Mouse (Mus musculus): ENCODE data around the gene Nfkbid. TPM values are rescaled to one million over a fixed set of nuclear protein-coding genes. Genes with fewer than 3 reads are reported as not detected.
A peak's percentile ranks its signal among the peaks of the same experiment; 100 is the strongest.

The Nfkbid gene
- total and polyA plus RNA-seq, 3 experiments: 144 to 197 (median 161) TPM

GRCm38 (mm10) chr7:30393631-30394030 lies 27.9 kb upstream of the Nfkbid start:
- H3K79me2 ChIP-seq (replicated peaks; ENCODE audit: control insufficient read depth, extremely low read depth, insufficient read depth, poor library complexity, severe bottlenecking): no peaks in the 10 kb centered on the region
- no peaks in the 10 kb centered on the region for H3K9me3 ChIP-seq (replicated peaks; ENCODE audit: low read length)
- no peaks in the 10 kb centered on the region for H3K27me3 ChIP-seq (replicated peaks)
- H3K4me2 ChIP-seq (ENCODE audit: insufficient read depth, low read depth, poor library complexity, severe bottlenecking): no peak overlapping the region
- peaks cover 3 to 21% of the 10 kb centered on the region in 2 experiments; a peak in 3 of 4 replicates for H3K4me1 ChIP-seq (ENCODE audit: control insufficient read depth in 1 of 2, insufficient read depth in 2 of 2)
- in situ Hi-C loops (cut with MboI; ENCODE audit: low pct_ligation_motif_present, low pct_unique_long_range_greater_than_20kb, low sequenced_read_pairs): loop anchor here (5.0 kb wide), 1 partner anchor 34 kb away; no protein-coding TSS in a partner anchor
- dilution Hi-C loops (cut with MboI; ENCODE audit: extremely low pct_ligation_motif_present, extremely low pct_unique_long_range_greater_than_20kb, low sequenced_read_pairs): no loop called here
- peak overlapping the region; percentile 45; the same call in 1 of the 2 replicates for H3K9ac ChIP-seq (ENCODE audit: insufficient read depth, low read depth)
- H3K36me3 ChIP-seq (replicated peaks in 1 of 2; ENCODE audit: control insufficient read depth in 1 of 2, insufficient read depth in 1 of 2, low read length in 1 of 2): peaks cover 0 to 7% of the 10 kb centered on the region in 2 experiments
- no peak for DNase-seq (ENCODE audit: extremely low read depth)
- H3K27ac ChIP-seq (ENCODE audit: insufficient read depth, low read depth): no peak overlapping the region
- TF ChIP-seq ZC3H11A (IDR thresholded peaks at IDR 0.05; ENCODE audit: low read depth, low read length) (no peak), GABPA (IDR thresholded peaks at IDR 0.05; ENCODE audit: insufficient replicate concordance, low read depth, low read length) (no peak), PAX5 (IDR thresholded peaks at IDR 0.05; ENCODE audit: low read length) (no peak), NRF1 (IDR thresholded peaks at IDR 0.05; ENCODE audit: low read depth, low read length) (no peak), JUND (conservative IDR thresholded peaks at IDR 0.05; ENCODE audit: low read depth, low read length) (no peak), TBP (conservative IDR thresholded peaks at IDR 0.05; ENCODE audit: low read depth, low read length) (no peak), E2F4 (IDR thresholded peaks at IDR 0.05; ENCODE audit: insufficient replicate concordance, low read depth, low read length) (no peak), MXI1 (IDR thresholded peaks at IDR 0.05; ENCODE audit: low read depth, low read length) (no peak), MAX (IDR thresholded peaks at IDR 0.05; ENCODE audit: low read length) (no peak), RAD21 (IDR thresholded peaks at IDR 0.05; ENCODE audit: low read depth, low read length) (no peak), ETS1 (conservative IDR thresholded peaks at IDR 0.05; ENCODE audit: low read depth, low read length) (no peak), UBTF (IDR thresholded peaks at IDR 0.05; ENCODE audit: low read depth, low read length) (no peak), IRF4 (IDR thresholded peaks at IDR 0.05; ENCODE audit: low read depth, low read length) (no peak), CTCF (conservative IDR thresholded peaks at IDR 0.05 in 1 of 2, IDR thresholded peaks at IDR 0.05 in 1 of 2; ENCODE audit: low read depth in 2 of 2, low read length in 2 of 2) (no peak), ZKSCAN1 (IDR thresholded peaks at IDR 0.05; ENCODE audit: borderline replicate concordance, low read depth, low read length) (no peak), TCF12 (IDR thresholded peaks at IDR 0.05; ENCODE audit: low read depth, low read length) (no peak), POLR2A (IDR thresholded peaks at IDR 0.05; ENCODE audit: low read depth, low read length) (no peak)
- peak overlapping the region in 1 of 3 experiments; percentile 47 for H3K4me3 ChIP-seq (replicated peaks in 1 of 3; ENCODE audit: low read depth in 2 of 3, low read length in 2 of 3, poor library complexity in 1 of 3)

GRCm38 (mm10) chr7:30394379-30394778 lies 27.2 kb upstream of the Nfkbid start:
- Histone ChIP-seq H3K36me3 (replicated peaks in 1 of 2; ENCODE audit: control insufficient read depth in 1 of 2, insufficient read depth in 1 of 2, low read length in 1 of 2) (peaks cover 0 to 7% of the 10 kb centered on the region in 2 experiments), H3K27me3 (replicated peaks) (no peaks in the 10 kb centered on the region), H3K9me3 (replicated peaks; ENCODE audit: low read length) (no peaks in the 10 kb centered on the region), H3K4me2 (ENCODE audit: insufficient read depth, low read depth, poor library complexity, severe bottlenecking) (peak overlapping the region; percentile 67), H3K4me3 (replicated peaks in 1 of 3; ENCODE audit: low read depth in 2 of 3, low read length in 2 of 3, poor library complexity in 1 of 3) (peak overlapping the region; percentile 7 to 47 (median 37)), H3K9ac (ENCODE audit: insufficient read depth, low read depth) (peak overlapping the region; percentile 45), H3K27ac (ENCODE audit: insufficient read depth, low read depth) (peak overlapping the region; percentile 28), H3K4me1 (ENCODE audit: control insufficient read depth in 1 of 2, insufficient read depth in 2 of 2) (peaks cover 3 to 21% of the 10 kb centered on the region in 2 experiments; a peak in 3 of 4 replicates), H3K79me2 (replicated peaks; ENCODE audit: control insufficient read depth, extremely low read depth, insufficient read depth, poor library complexity, severe bottlenecking) (no peaks in the 10 kb centered on the region)
- dilution Hi-C loops (cut with MboI; ENCODE audit: extremely low pct_ligation_motif_present, extremely low pct_unique_long_range_greater_than_20kb, low sequenced_read_pairs): no loop called here
- DNase-seq (ENCODE audit: extremely low read depth): peak; percentile 78
- in situ Hi-C loops (cut with MboI; ENCODE audit: low pct_ligation_motif_present, low pct_unique_long_range_greater_than_20kb, low sequenced_read_pairs): loop anchor here (5.0 kb wide), 1 partner anchor 33 kb away; no protein-coding TSS in a partner anchor
- TF ChIP-seq CTCF (conservative IDR thresholded peaks at IDR 0.05 in 1 of 2, IDR thresholded peaks at IDR 0.05 in 1 of 2; ENCODE audit: low read depth in 2 of 2, low read length in 2 of 2) (no peak), ELF1 (IDR thresholded peaks at IDR 0.05; ENCODE audit: low read depth, low read length) (peak; percentile 79), MAX (IDR thresholded peaks at IDR 0.05; ENCODE audit: low read length) (no peak), TCF12 (IDR thresholded peaks at IDR 0.05; ENCODE audit: low read depth, low read length) (peak; percentile 56; the same call in 1 of the 2 replicates), RCOR1 (conservative IDR thresholded peaks at IDR 0.05; ENCODE audit: low read depth, low read length) (no peak), POLR2A (IDR thresholded peaks at IDR 0.05; ENCODE audit: low read depth, low read length) (peak; percentile 59), ZKSCAN1 (IDR thresholded peaks at IDR 0.05; ENCODE audit: borderline replicate concordance, low read depth, low read length) (no peak), MXI1 (IDR thresholded peaks at IDR 0.05; ENCODE audit: low read depth, low read length) (peak; percentile 29; the same call in 1 of the 2 replicates), IRF4 (IDR thresholded peaks at IDR 0.05; ENCODE audit: low read depth, low read length) (peak; percentile 68; the same call in 1 of the 2 replicates), NRF1 (IDR thresholded peaks at IDR 0.05; ENCODE audit: low read depth, low read length) (peak; percentile 71), CHD2 (IDR thresholded peaks at IDR 0.05; ENCODE audit: low read length) (no peak), NELFE (IDR thresholded peaks at IDR 0.05; ENCODE audit: low read depth, low read length) (0 out of 2 replicates have a peak, but pooled peaks have one; percentile 15), RAD21 (IDR thresholded peaks at IDR 0.05; ENCODE audit: low read depth, low read length) (no peak), E2F4 (IDR thresholded peaks at IDR 0.05; ENCODE audit: insufficient replicate concordance, low read depth, low read length) (no peak), MAZ (IDR thresholded peaks at IDR 0.05; ENCODE audit: low read depth, low read length) (no peak), TBP (conservative IDR thresholded peaks at IDR 0.05; ENCODE audit: low read depth, low read length) (0 out of 2 replicates have a peak, but pooled peaks have one; percentile 54), USF2 (conservative IDR thresholded peaks at IDR 0.05; ENCODE audit: low read depth, low read length) (no peak), ZMIZ1 (IDR thresholded peaks at IDR 0.05; ENCODE audit: low read depth, low read length) (no peak), HCFC1 (IDR thresholded peaks at IDR 0.05; ENCODE audit: low read depth, low read length) (peak; percentile 46; the same call in 1 of the 2 replicates), EP300 (IDR thresholded peaks at IDR 0.05; ENCODE audit: low read length) (peak; percentile 63), GABPA (IDR thresholded peaks at IDR 0.05; ENCODE audit: insufficient replicate concordance, low read depth, low read length) (no peak)
